Mouse (Mus musculus) gonadal fat pad, adult 2 months (tissue): Measurements from ENCODE around the gene Olfr1277. TPM values are rescaled to one million over a fixed set of nuclear protein-coding genes. Genes with fewer than 3 reads are reported as not detected.

ENCODE experiments used
- DNase-seq: peaks from one replicate; pipeline ENCODE4 v3.0.0-alpha.2; 2012; ENCODE audit warnings: low read depth
- polyA plus RNA-seq: library from polyadenylated mRNA; depleted of rRNA; stranded (reverse); fragments of >200 nt; gene quantifications from 2 replicates; pipeline ENCODE4 v1.2.3, GENCODE M21; 2012; rRNA removed

Gene Olfr1277
- polyA plus RNA-seq = not detected in 2 replicates

- DNase-seq = no peak
Measured at GRCm38 (mm10) chr2:111274006-111274405, at the start of gene Olfr1277. Olfr1277 (minus strand) TSS chr2:111274106.

DNA sequence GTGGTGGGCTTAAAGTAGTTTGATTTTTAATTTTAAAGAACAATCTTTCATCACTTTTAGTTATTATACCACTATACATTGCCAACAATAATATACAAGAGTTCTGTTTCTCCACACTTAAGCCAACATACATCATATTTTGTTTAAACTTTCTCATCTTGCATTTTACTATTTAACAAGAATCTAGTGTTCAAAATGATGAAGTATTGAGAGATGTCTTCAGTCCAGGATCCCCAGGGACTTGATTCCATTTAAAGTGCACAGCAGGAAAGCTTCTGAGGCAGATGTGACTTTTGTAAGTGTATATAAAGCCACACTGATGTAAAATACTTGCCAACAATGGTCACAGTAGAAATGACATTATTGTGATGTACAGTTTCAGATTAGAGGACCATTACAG, 39.8 kb upstream of the Olfr1277 start, which contains the start of gene Olfr1280:
Olfr1280 (plus strand) TSS at position 301 of the 400 bp plus-strand sequence.
- DNase-seq = no peak

DNA sequence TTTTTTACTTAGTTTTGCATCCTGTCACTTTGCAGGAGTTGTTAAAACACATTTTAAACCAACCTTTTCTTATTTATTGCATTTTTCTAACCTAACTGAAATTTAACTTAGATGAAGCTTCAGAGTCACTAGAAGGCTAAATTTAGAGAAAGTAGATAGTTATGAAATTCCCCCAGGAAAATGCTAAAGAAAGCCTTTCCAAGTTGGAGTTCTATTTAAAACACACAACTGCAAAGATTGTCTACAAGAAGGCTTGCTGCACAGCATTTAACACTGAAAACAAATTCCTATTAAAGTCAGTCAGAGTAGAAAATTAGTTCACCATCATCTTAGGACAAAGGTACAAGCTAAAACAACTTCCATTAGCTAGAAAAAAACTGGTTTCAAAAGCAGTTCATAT, 26.5 kb upstream of the Olfr1277 start, which contains the start of gene Olfr1279:
Olfr1279 (plus strand) TSS at position 262 of the 400 bp plus-strand sequence.
- DNase-seq = no peak

DNA sequence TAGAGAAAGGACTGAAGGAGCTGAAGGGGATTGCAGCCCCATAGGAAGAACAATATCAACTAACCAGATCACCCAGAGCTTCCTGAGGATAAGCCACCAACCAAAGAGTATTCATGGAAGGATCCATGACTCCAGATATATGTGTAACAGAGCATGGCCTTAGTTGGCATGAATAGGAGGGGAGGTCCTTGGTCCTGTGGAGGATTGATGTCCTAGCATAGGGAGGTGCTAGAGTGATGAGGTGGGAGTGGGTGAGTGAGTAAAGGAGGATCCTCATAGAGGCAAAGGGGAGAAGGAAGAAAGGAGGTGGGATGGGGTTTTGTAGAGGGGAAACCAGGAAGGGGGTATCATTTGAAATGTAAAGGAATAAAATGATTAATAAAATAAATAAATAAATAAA, 24.6 kb upstream of the Olfr1277 start:
- no peak for DNase-seq

GRCm38 (mm10) chr2:111289836-111290235, 15.9 kb upstream of the Olfr1277 start, which contains the start of gene Olfr1278:
Olfr1278 (plus strand) TSS chr2:111290136.
- DNase-seq = no peak

GRCm38 (mm10) chr2:111254216-111254615, 19.7 kb downstream of the Olfr1277 start, which contains the start of gene Olfr1276:
Olfr1276 (plus strand) TSS chr2:111254516.
- no peak for DNase-seq

GRCm38 (mm10) chr2:111235186-111235585, 38.7 kb downstream of the Olfr1277 start, which contains the start of gene Olfr1275:
Olfr1275 (minus strand) TSS chr2:111235286.
- no peak for DNase-seq

GRCm38 (mm10) chr2:111229502-111229901, 44.4 kb downstream of the Olfr1277 start, which contains the start of gene 4930430A15Rik:
4930430A15Rik (minus strand) TSS chr2:111229602.
- no peak for DNase-seq

Other genes starting within 250 kb of the Olfr1277 start
- not detected in 2 replicates for gene Gm13941, start 168.1 kb downstream of the Olfr1277 start, polyA plus RNA-seq
- not detected in 2 replicates for gene Gm15130, start 121.2 kb downstream of the Olfr1277 start, polyA plus RNA-seq
- 0.14 TPM in 1 of 2 replicates, not detected in the other for gene 4930430A15Rik, start 44.5 kb downstream of the Olfr1277 start, polyA plus RNA-seq
- not detected in 2 replicates for gene Olfr1275, start 38.8 kb downstream of the Olfr1277 start, polyA plus RNA-seq
- not detected in 2 replicates for gene Olfr1276, start 19.6 kb downstream of the Olfr1277 start, polyA plus RNA-seq
- gene Olfr1278, start 16.0 kb upstream of the Olfr1277 start, polyA plus RNA-seq = not detected in 2 replicates
- gene Olfr1279, start 26.5 kb upstream of the Olfr1277 start, polyA plus RNA-seq = not detected in 2 replicates
- gene Olfr1280, start 39.9 kb upstream of the Olfr1277 start, polyA plus RNA-seq = not detected in 2 replicates
- gene Olfr1281, start 52.4 kb upstream of the Olfr1277 start, polyA plus RNA-seq = not detected in 2 replicates
- gene Olfr1282, start 62.0 kb upstream of the Olfr1277 start, polyA plus RNA-seq = not detected in 2 replicates
- gene Olfr1283, start 92.7 kb upstream of the Olfr1277 start, polyA plus RNA-seq = not detected in 2 replicates
- not detected in 2 replicates for gene Olfr1284, start 101.4 kb upstream of the Olfr1277 start, polyA plus RNA-seq
- gene Olfr1286, start 149.0 kb upstream of the Olfr1277 start, polyA plus RNA-seq = not detected in 2 replicates
- gene Olfr1287, start 175.0 kb upstream of the Olfr1277 start, polyA plus RNA-seq = not detected in 2 replicates
- not detected in 2 replicates for gene Olfr1288, start 200.0 kb upstream of the Olfr1277 start, polyA plus RNA-seq
- gene Olfr1289, start 206.7 kb upstream of the Olfr1277 start, polyA plus RNA-seq = not detected in 2 replicates
- gene Olfr1290, start 219.7 kb upstream of the Olfr1277 start, polyA plus RNA-seq = not detected in 2 replicates
- not detected in 2 replicates for gene Olfr1291-ps1, start 223.1 kb upstream of the Olfr1277 start, polyA plus RNA-seq